Mouse (Mus musculus) intestine, embryonic 14.5 days (tissue): ENCODE data around the gene Nop10. TPM values are rescaled to one million over a fixed set of nuclear protein-coding genes. Genes with fewer than 3 reads are reported as not detected.
A peak's percentile ranks its signal among the peaks of the same experiment; 100 is the strongest.

Experiments
- ATAC-seq: fragments of 200-750 bp; cut with Nextera tagmentation; replicated peaks from 2 replicates; pipeline ENCODE4 v1.8.0; 2017; ENCODE audit warnings: low read depth, moderate number of reproducible peaks, moderate TSS enrichment, moderate library complexity; ENCODE audit not compliant: low FRiP score, low TSS enrichment
- DNase-seq: peaks from one replicate; pipeline ENCODE4 v3.0.0-alpha.2; 2018; ENCODE audit warnings: low spot score
- H3K27ac ChIP-seq: fragments of 300-500 bp; sonication (generic); 2 replicates; pipeline ENCODE4 v1.5.1; 2014; ENCODE audit warnings: low read depth, mild to moderate bottlenecking, control low read depth
- H3K27me3 ChIP-seq: fragments of 300-500 bp; sonication (generic); replicated peaks from 2 replicates; pipeline ENCODE4 v1.6.1; 2014; ENCODE audit warnings: low read length, control low read depth; ENCODE audit not compliant: control insufficient read depth, insufficient read depth
- H3K36me3 ChIP-seq: fragments of 300-500 bp; sonication (generic); 2 replicates; pipeline ENCODE4 v1.6.1; 2014; ENCODE audit warnings: low read length, control low read depth; ENCODE audit not compliant: control insufficient read depth, insufficient read depth
- H3K4me1 ChIP-seq: fragments of 300-500 bp; sonication (generic); replicated peaks from 2 replicates; pipeline ENCODE4 v1.6.1; 2014; ENCODE audit warnings: low read length, control low read depth, mixed read lengths; ENCODE audit not compliant: control insufficient read depth, insufficient read depth
- H3K4me2 ChIP-seq: fragments of 300-500 bp; sonication (generic); 2 replicates; pipeline ENCODE4 v1.6.1; 2014; ENCODE audit warnings: low read length
- H3K4me3 ChIP-seq: fragments of 300-500 bp; sonication (generic); 2 replicates; pipeline ENCODE4 v1.5.1; 2014; ENCODE audit warnings: low read depth, low read length, control low read depth, mixed read lengths
- H3K9ac ChIP-seq: fragments of 300-500 bp; sonication (generic); 2 replicates; pipeline ENCODE4 v1.6.1; 2014; ENCODE audit warnings: mild to moderate bottlenecking, low read length
- H3K9me3 ChIP-seq: fragments of 300-500 bp; sonication (generic); 2 replicates; pipeline ENCODE4 v1.6.1; 2016; ENCODE audit warnings: low read length, control low read depth; ENCODE audit not compliant: control insufficient read depth
- WGBS: fragments of 180-500 bp; shearing (Covaris S2); extraction: QIAGEN DNeasy Blood & Tissue Kit; methylation state at CpG from one replicate; pipeline ENCODE4 v1.1.7; 2014; 5-methylcytosine and 5-hydroxymethylcytosine counted together
- polyA plus RNA-seq: library from polyadenylated mRNA; unstranded; fragments of >200 nt; fragmentation: Nextera tagmentation; extraction: Ambion mirVana; gene quantifications from 2 replicates; pipeline ENCODE4 v1.2.1, GENCODE M21; 2014

The Nop10 gene
- polyA plus RNA-seq, result 255 and 275 TPM in 2 replicates

DNA sequence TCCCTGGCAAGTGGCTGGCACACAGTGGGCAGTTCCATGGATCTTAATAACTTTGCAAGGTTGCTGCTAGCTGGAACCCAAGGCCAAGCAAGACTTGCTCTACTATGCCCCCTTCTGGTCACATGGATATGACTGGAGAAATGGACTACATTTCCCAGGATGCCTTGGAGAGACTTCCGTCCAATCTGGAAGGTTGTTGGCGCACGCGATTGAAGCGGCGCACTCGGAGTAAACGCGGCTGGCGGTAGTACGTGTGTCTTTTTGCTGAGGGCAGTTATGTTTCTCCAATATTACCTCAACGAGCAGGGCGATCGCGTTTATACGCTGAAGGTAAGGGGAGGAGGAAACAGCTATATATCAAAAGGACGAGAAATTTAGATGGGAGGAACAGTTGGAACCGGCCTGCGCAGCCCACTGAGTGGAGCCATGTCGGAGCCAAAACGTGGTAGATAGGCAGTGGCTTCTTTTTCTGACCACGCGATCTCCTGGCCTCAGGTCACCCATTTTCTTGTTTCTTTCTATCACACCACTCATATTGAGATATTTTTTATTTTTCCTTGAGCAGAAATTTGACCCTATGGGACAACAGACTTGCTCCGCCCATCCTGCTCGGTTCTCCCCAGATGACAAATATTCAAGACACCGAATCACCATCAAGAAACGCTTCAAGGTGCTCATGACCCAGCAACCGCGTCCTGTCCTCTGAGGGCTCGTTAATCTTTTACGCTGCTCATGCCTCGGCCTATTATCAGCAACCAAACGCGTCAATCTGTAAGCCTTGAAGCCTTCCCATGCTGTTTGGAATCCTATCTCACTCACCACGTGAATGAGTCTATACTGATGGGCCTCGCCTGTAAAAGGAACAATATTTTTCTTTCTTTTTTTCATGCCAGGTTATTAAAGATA is at the start of gene Nop10:
Gene Nop10, plus strand, starts transcription at position 179 of the 906 bp plus-strand sequence.
- H3K4me1 ChIP-seq, result peaks cover 13% of the 10 kb centered on the region
- peak within 1 kb of the TSS; percentile 64 for H3K4me2 ChIP-seq
- no peaks in the 10 kb centered on the region for H3K27me3 ChIP-seq
- H3K36me3 ChIP-seq, result no peaks in the 10 kb centered on the region
- H3K27ac ChIP-seq, result peak within 1 kb of the TSS; percentile 76
- no peaks in the 10 kb centered on the region for H3K9me3 ChIP-seq
- H3K4me3 ChIP-seq, result peak within 1 kb of the TSS; percentile 82
- DNase-seq (peak; percentile 88), ATAC-seq (peak; percentile 58)
- peak within 1 kb of the TSS; percentile 54 for H3K9ac ChIP-seq
- under 1% methylated on average over 36 of the region's 36 CpGs for WGBS

DNA sequence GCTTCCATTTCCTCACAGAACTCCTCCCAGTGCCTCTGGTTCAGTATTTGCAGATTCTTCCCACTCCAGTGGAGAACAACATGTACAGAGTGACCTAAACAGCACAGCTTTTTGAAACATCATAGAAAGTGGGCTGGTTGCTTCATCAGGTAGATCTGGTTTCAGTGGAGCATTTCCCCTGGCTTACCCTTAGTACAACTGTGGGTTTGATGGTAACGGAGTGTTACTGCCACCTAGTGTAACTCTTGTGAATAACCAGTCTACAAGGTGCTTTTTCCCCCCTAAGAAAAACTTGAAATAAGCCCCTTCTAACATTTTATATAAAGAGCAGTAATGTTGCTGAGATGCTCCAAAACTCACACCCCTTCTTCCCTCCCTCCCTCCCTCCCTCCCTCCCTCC is 45.7 kb upstream of the Nop10 start:
- 0% methylated on average over 1 of the region's 1 CpGs for WGBS
- Histone ChIP-seq H3K27me3 (no peaks in the 10 kb centered on the region), H3K36me3 (no peaks in the 10 kb centered on the region), H3K4me2 (no peak overlapping the region), H3K27ac (no peak overlapping the region), H3K9ac (no peak overlapping the region), H3K9me3 (no peaks in the 10 kb centered on the region), H3K4me3 (no peak overlapping the region), H3K4me1 (no peaks in the 10 kb centered on the region)
- ATAC-seq, result no peak
- DNase-seq, result no peak

GRCm38 (mm10) chr2:112217614-112218013 is 44.1 kb upstream of the Nop10 start:
- DNase-seq (no peak), ATAC-seq (no peak)
- 73% methylated on average over 6 of the region's 6 CpGs for WGBS
- Histone ChIP-seq H3K4me1 (no peaks in the 10 kb centered on the region), H3K27me3 (no peaks in the 10 kb centered on the region), H3K4me2 (no peak overlapping the region), H3K4me3 (no peak overlapping the region), H3K9me3 (no peaks in the 10 kb centered on the region), H3K27ac (no peak overlapping the region), H3K9ac (no peak overlapping the region), H3K36me3 (no peaks in the 10 kb centered on the region)

DNA sequence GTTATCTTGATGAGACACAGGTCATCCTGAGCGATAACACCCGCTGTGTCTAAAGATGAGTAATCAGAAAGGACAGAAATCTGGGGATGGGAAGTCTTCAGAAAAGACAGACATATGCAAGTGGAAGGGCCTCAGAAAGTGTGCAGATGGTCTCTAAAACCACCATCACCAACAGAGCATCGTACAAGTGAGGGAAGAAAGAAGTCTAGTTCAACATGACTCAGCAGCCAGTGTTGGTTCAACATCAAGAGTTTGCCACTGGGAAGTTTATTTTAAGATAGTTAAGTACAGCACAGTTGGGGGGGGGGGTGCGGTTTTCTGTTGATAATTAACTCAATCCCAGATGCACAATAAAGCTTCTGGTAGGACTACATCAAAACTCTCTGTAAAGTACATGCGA is 40.8 kb upstream of the Nop10 start:
- Histone ChIP-seq H3K27me3 (no peaks in the 10 kb centered on the region), H3K4me3 (no peak overlapping the region), H3K9me3 (no peaks in the 10 kb centered on the region), H3K4me1 (no peaks in the 10 kb centered on the region), H3K27ac (no peak overlapping the region), H3K9ac (no peak overlapping the region), H3K36me3 (no peaks in the 10 kb centered on the region), H3K4me2 (no peak overlapping the region)
- WGBS, result 84% methylated on average over 5 of the region's 5 CpGs
- DNase-seq (no peak), ATAC-seq (no peak)

GRCm38 (mm10) chr2:112222607-112223006 is 39.1 kb upstream of the Nop10 start:
- Histone ChIP-seq H3K27me3 (no peaks in the 10 kb centered on the region), H3K4me3 (no peak overlapping the region), H3K27ac (no peak overlapping the region), H3K4me1 (no peaks in the 10 kb centered on the region), H3K9ac (no peak overlapping the region), H3K4me2 (no peak overlapping the region), H3K9me3 (no peaks in the 10 kb centered on the region), H3K36me3 (no peaks in the 10 kb centered on the region)
- 76% methylated on average over 5 of the region's 5 CpGs for WGBS
- DNase-seq (no peak), ATAC-seq (no peak)

DNA sequence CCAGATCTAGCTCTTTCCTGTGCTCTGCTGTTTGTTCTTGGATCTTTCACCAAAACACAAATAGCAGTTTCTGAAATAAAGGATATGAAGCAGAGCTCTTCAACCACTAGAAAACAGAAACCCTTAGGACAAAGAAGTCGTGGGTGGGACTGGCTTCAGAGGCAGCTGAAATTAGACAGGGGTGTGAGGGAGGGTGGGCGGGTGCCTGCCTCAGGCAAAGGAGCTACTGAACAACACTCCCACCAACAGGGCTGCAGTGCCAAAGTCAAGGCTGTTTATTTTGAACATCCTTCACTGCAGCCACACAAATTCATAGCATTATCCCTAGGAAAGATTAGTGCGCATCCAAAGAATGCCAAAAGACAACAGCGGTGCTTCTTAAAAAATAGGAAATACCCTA is 37.4 kb upstream of the Nop10 start:
- Histone ChIP-seq H3K4me1 (no peaks in the 10 kb centered on the region), H3K4me3 (no peak overlapping the region), H3K9ac (no peak overlapping the region), H3K9me3 (no peaks in the 10 kb centered on the region), H3K27ac (no peak overlapping the region), H3K4me2 (no peak overlapping the region), H3K27me3 (no peaks in the 10 kb centered on the region), H3K36me3 (no peaks in the 10 kb centered on the region)
- WGBS, result 56% methylated on average over 4 of the region's 4 CpGs
- DNase-seq (no peak), ATAC-seq (no peak)

- Histone ChIP-seq H3K27ac (no peak overlapping the region), H3K9ac (no peak overlapping the region), H3K27me3 (no peaks in the 10 kb centered on the region), H3K9me3 (no peaks in the 10 kb centered on the region), H3K4me3 (no peak overlapping the region), H3K4me2 (no peak overlapping the region), H3K36me3 (no peaks in the 10 kb centered on the region), H3K4me1 (no peaks in the 10 kb centered on the region)
- DNase-seq (no peak), ATAC-seq (no peak)
- WGBS, result 94% methylated on average over 1 of the region's 1 CpGs
Observed at GRCm38 (mm10) chr2:112232623-112233022, 29.1 kb upstream of the Nop10 start.

GRCm38 (mm10) chr2:112236620-112237019 is 25.1 kb upstream of the Nop10 start:
- 71% methylated on average over 2 of the region's 2 CpGs for WGBS
- Histone ChIP-seq H3K9me3 (no peaks in the 10 kb centered on the region), H3K4me3 (no peak overlapping the region), H3K27ac (no peak overlapping the region), H3K4me1 (peaks cover 6% of the 10 kb centered on the region; the same call in 1 of the 2 replicates), H3K4me2 (no peak overlapping the region), H3K9ac (no peak overlapping the region), H3K27me3 (no peaks in the 10 kb centered on the region), H3K36me3 (no peaks in the 10 kb centered on the region)
- ATAC-seq (no peak), DNase-seq (no peak)

DNA sequence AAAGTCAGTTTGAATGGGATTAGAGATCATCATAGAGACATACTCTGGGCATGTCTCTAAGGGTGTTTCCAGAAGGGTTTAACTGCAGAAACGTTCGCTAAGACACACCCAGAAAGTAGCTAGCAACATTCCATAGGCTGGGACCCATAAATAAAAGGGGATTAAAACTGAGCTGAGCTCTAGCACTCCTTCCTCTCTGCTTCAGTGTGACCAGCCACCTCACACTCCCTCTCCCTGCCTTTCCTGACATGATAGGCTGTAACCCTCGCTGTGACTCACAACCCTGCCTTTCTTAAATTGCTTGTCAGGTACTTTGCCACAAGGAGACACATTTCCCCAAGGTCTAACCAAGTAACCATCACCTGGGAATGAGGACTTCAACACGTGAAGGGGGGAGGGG is 23.7 kb upstream of the Nop10 start:
- H3K36me3 ChIP-seq, result peaks cover 5% of the 10 kb centered on the region; the same call in 1 of the 2 replicates
- no peak overlapping the region for H3K4me2 ChIP-seq
- no peaks in the 10 kb centered on the region for H3K27me3 ChIP-seq
- ATAC-seq, result no peak
- no peak overlapping the region for H3K4me3 ChIP-seq
- no peak for DNase-seq
- WGBS, result 7% methylated on average over 4 of the region's 4 CpGs
- no peaks in the 10 kb centered on the region for H3K9me3 ChIP-seq
- H3K27ac ChIP-seq, result no peak overlapping the region
- H3K4me1 ChIP-seq, result peaks cover 6% of the 10 kb centered on the region; the same call in 1 of the 2 replicates
- no peak overlapping the region for H3K9ac ChIP-seq
